Mouse (Mus musculus): ENCODE data around the gene Col24a1.

GRCm38 (mm10) chr3:145591841-145592542, 299.7 kb downstream of the Col24a1 start:
- no peak for TF ChIP-seq CTCF (IDR thresholded peaks at IDR 0.05; ENCODE audit: low read depth)
- TF ChIP-seq EP300 (IDR thresholded peaks at IDR 0.05; ENCODE audit: low read depth) = no peak
